ENCODE assay signal across 16 mouse cellular contexts in the genomic region with DNA sequence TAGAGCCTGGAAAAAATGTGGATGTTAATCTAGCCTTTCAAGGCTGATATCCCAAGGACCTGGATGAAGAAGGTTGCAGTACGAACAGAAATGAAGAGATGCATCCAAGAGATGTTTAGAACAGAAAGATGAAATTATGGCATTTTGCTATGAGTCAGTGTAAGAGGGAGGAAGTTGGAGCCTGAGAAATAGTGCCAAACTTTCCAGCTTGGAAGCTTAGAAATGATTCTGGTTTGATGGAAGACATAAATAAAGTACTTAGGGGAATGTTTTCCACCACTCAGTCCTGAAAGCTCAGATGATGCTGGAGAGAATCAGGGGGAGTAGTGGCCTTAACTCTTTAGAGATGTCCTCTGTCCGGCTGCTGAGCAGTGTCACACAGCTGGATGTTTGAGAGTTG.
"Had no signal": no experiment of that assay in that cellular context is flagged by ENCODE, and none has a peak within 500 bp of the region (broad histone marks: within the 10 kb centered on the region; RNA-seq: fewer than 3 reads in every experiment).

No protein-coding gene starts in this region.

- H3K4me2 ChIP-seq: liver, embryonic 13.5 days; liver, embryonic 15.5 days; lung, embryonic 14.5 days; midbrain, embryonic 11.5 days; midbrain, embryonic 13.5 days; midbrain, embryonic 15.5 days; neural tube, embryonic 12.5 days had no signal

- H3K27me3 ChIP-seq: liver, embryonic 13.5 days; liver, embryonic 15.5 days; midbrain, embryonic 13.5 days; midbrain, embryonic 15.5 days; neural tube, embryonic 12.5 days had no signal

- H3K9me3 ChIP-seq: liver, embryonic 13.5 days; liver, embryonic 15.5 days; megakaryocyte, embryonic 14.5 days; midbrain, embryonic 13.5 days; midbrain, embryonic 15.5 days; neural tube, embryonic 12.5 days had no signal

- H3K9ac ChIP-seq: liver, embryonic 13.5 days; liver, embryonic 15.5 days; liver, postnatal 0 days; lung, embryonic 14.5 days; midbrain, embryonic 13.5 days; midbrain, embryonic 15.5 days; neural tube, embryonic 12.5 days had no signal

- DNase-seq: liver, embryonic 13.5 days; liver, postnatal 0 days; lung, embryonic 14.5 days; lung, postnatal 14 days; lung, postnatal 36 days; right cerebral cortex, postnatal 14 days; thymus, adult 2 months; thymus, postnatal 25 days; thymus, postnatal 4 days had no signal

- ATAC-seq: liver, postnatal 0 days; midbrain, embryonic 13.5 days; midbrain, embryonic 15.5 days had no signal

- H3K4me3 ChIP-seq: liver, embryonic 13.5 days; liver, embryonic 15.5 days; megakaryocyte, embryonic 14.5 days; midbrain, embryonic 13.5 days; midbrain, embryonic 15.5 days; neural tube, embryonic 12.5 days had no signal

- H3K4me1 ChIP-seq: liver, embryonic 13.5 days; liver, embryonic 15.5 days; megakaryocyte, embryonic 14.5 days; midbrain, embryonic 13.5 days; midbrain, embryonic 15.5 days; neural tube, embryonic 12.5 days had no signal

- H3K36me3 ChIP-seq: liver, embryonic 13.5 days; liver, embryonic 15.5 days; midbrain, embryonic 13.5 days; midbrain, embryonic 15.5 days; neural tube, embryonic 12.5 days had no signal

- H3K27ac ChIP-seq: liver, embryonic 13.5 days; liver, embryonic 15.5 days; macrophage; midbrain, embryonic 13.5 days; midbrain, embryonic 15.5 days; neural tube, embryonic 12.5 days had no signal
